20 mouse cellular contexts compared by ENCODE assay signal in the genomic region with DNA sequence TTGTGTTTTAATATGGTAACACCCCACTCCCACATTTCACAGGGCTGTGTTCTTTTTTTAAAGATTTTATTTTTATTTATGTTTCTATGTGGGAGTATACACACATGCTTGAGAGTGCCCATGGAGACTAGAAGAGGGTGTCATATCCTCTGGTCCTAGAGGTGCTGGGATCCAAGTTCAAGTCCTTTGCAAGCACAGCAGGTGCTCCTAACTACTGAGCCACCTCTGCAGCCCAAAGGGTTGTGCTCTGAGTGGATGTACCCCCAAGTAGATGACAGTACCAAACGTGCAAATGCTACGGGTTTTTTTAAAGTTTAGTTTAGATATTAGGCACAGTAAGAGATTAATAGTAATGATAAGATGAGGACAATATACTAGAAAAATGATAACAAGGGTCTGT. TPM values are rescaled to one million over a fixed set of nuclear protein-coding genes. Genes with fewer than 3 reads are reported as not detected.
"Had no signal": no experiment of that assay in that cellular context is flagged by ENCODE, and none has a peak within 500 bp of the region (broad histone marks: within the 10 kb centered on the region; RNA-seq: fewer than 3 reads in every experiment).

No protein-coding gene starts in this region.

- H3K9me3 ChIP-seq: neural tube, embryonic 13.5 days; neural tube, embryonic 15.5 days; stomach, embryonic 15.5 days had no signal

- H3K9ac ChIP-seq: neural tube, embryonic 13.5 days; neural tube, embryonic 15.5 days; stomach, embryonic 15.5 days had no signal

- DNase-seq: retina, postnatal 1 day; right cerebral cortex, adult 18-20 months; right cerebral cortex, postnatal 14 days; right cerebral cortex, postnatal 25 days; right cerebral cortex, postnatal 4 days; spleen, adult 18-20 months; thymus, adult 18-20 months; thymus, adult 2 months; thymus, postnatal 14 days; thymus, postnatal 25 days; thymus, postnatal 36 days; thymus, postnatal 4 days had no signal

- H3K27ac ChIP-seq: neural tube, embryonic 13.5 days; neural tube, embryonic 15.5 days; stomach, embryonic 15.5 days; stomach, postnatal 0 days had no signal

- H3K27me3 ChIP-seq: neural tube, embryonic 13.5 days; neural tube, embryonic 15.5 days; stomach, embryonic 15.5 days had no signal

- H3K4me2 ChIP-seq: neural tube, embryonic 13.5 days; neural tube, embryonic 15.5 days; stomach, embryonic 15.5 days had no signal

- H3K4me3 ChIP-seq: neural tube, embryonic 13.5 days; neural tube, embryonic 15.5 days; stomach, embryonic 15.5 days had no signal

- H3K4me1 ChIP-seq: neural tube, embryonic 13.5 days; neural tube, embryonic 15.5 days; stomach, embryonic 15.5 days had no signal

RNA-seq across cellular contexts. Expression of a gene that starts 56.7 kb away (rescaled TPM):
- polyA plus RNA-seq: neural tube, embryonic 13.5 days; neural tube, embryonic 14.5 days; neural tube, embryonic 15.5 days; small intestine, adult 2 months; stomach, embryonic 14.5 days; stomach, embryonic 15.5 days; stomach, embryonic 16.5 days had no signal
